Mouse (Mus musculus) myocyte (in vitro differentiated cells): ENCODE data around the gene 1700001P01Rik. TPM values are rescaled to one million over a fixed set of nuclear protein-coding genes. Genes with fewer than 3 reads are reported as not detected.

Experiments
- H3K27me3 ChIP-seq: one replicate; pipeline ENCODE4 v1.6.1; 2011; ENCODE audit not compliant: control insufficient read depth, insufficient read depth, insufficient read length
- H3K36me3 ChIP-seq: one replicate; pipeline ENCODE4 v1.6.1; 2011; ENCODE audit not compliant: control insufficient read depth, insufficient read depth
- H3K4me2 ChIP-seq: one replicate; pipeline ENCODE4 v1.6.1; 2011; ENCODE audit warnings: low read depth, control low read depth
- H3K4me3 ChIP-seq: one replicate; pipeline ENCODE4 v1.5.1; 2011; ENCODE audit warnings: mild to moderate bottlenecking, control low read depth, moderate library complexity
- H3K79me2 ChIP-seq: one replicate; pipeline ENCODE4 v1.6.1; 2011; ENCODE audit not compliant: control insufficient read depth, insufficient read depth
- H3ac ChIP-seq: one replicate; pipeline ENCODE4 v1.6.1; 2011; ENCODE audit not compliant: control insufficient read depth, insufficient read length
- CEBPB ChIP-seq: IDR thresholded peaks from 2 replicates; pipeline ENCODE4 v1.6.1; 2011; ENCODE audit warnings: mild to moderate bottlenecking, moderate library complexity; ENCODE audit not compliant: poor library complexity, insufficient read depth, severe bottlenecking
- E2F4 ChIP-seq: IDR thresholded peaks from one replicate; pipeline ENCODE4 v1.6.1; 2011; ENCODE audit warnings: mild to moderate bottlenecking, control low read depth, moderate library complexity; ENCODE audit not compliant: insufficient read depth
- MAX ChIP-seq: IDR thresholded peaks from one replicate; pipeline ENCODE4 v1.6.1; 2011; ENCODE audit warnings: low read depth, mild to moderate bottlenecking, control low read depth
- MYOD1 ChIP-seq, 3 experiments: IDR thresholded peaks; one replicate each; pipeline ENCODE4 v1.6.1; 2011; ENCODE audit warnings: control low read depth in 2 of 3, low read depth in 2 of 3, mild to moderate bottlenecking in 2 of 3, moderate library complexity in 1 of 3; ENCODE audit not compliant: insufficient read length in 2 of 3, control insufficient read depth in 1 of 3
- MYOG ChIP-seq, 3 experiments: IDR thresholded peaks; one replicate each; pipeline ENCODE4 v1.6.1; 2011; ENCODE audit warnings: control low read depth in 2 of 3, low read depth in 2 of 3, mild to moderate bottlenecking in 2 of 3; ENCODE audit not compliant: insufficient read length in 2 of 3, control insufficient read depth in 1 of 3, insufficient read depth in 1 of 3
- POLR2A ChIP-seq: IDR thresholded peaks from one replicate; pipeline ENCODE4 v1.6.1; 2011; ENCODE audit warnings: low read depth, mild to moderate bottlenecking, control low read depth, moderate library complexity; ENCODE audit not compliant: insufficient read length
- POLR2AphosphoS2 ChIP-seq: IDR thresholded peaks from one replicate; pipeline ENCODE4 v1.6.1; 2011; ENCODE audit warnings: low read depth, control low read depth; ENCODE audit not compliant: insufficient read length
- REST ChIP-seq: IDR thresholded peaks from one replicate; pipeline ENCODE4 v1.6.1; 2011; ENCODE audit warnings: mild to moderate bottlenecking, control low read depth, moderate library complexity; ENCODE audit not compliant: insufficient read depth, insufficient read length
- SRF ChIP-seq: IDR thresholded peaks from one replicate; pipeline ENCODE4 v1.6.1; 2011; ENCODE audit warnings: low read depth; ENCODE audit not compliant: control insufficient read depth, insufficient read length
- TCF12 ChIP-seq: IDR thresholded peaks from one replicate; pipeline ENCODE4 v1.6.1; 2011; ENCODE audit warnings: mild to moderate bottlenecking, control low read depth; ENCODE audit not compliant: poor library complexity, insufficient read depth, severe bottlenecking
- TCF3 ChIP-seq: IDR thresholded peaks from one replicate; pipeline ENCODE4 v1.6.1; 2011; ENCODE audit warnings: low read depth, control low read depth; ENCODE audit not compliant: insufficient read length
- USF1 ChIP-seq: IDR thresholded peaks from one replicate; pipeline ENCODE4 v1.6.1; 2011; ENCODE audit warnings: low read depth, mild to moderate bottlenecking, control low read depth, moderate library complexity
- polyA plus RNA-seq: library from polyadenylated mRNA; unstranded; fragments of >200 nt; fragmentation: generic; extraction: Trizol; gene quantifications from one replicate; pipeline ENCODE4 v1.2.1, GENCODE M21; 2012; ENCODE audit warnings: missing spikeins

Gene 1700001P01Rik
- polyA plus RNA-seq, 1 experiment, result 0.07 TPM

DNA sequence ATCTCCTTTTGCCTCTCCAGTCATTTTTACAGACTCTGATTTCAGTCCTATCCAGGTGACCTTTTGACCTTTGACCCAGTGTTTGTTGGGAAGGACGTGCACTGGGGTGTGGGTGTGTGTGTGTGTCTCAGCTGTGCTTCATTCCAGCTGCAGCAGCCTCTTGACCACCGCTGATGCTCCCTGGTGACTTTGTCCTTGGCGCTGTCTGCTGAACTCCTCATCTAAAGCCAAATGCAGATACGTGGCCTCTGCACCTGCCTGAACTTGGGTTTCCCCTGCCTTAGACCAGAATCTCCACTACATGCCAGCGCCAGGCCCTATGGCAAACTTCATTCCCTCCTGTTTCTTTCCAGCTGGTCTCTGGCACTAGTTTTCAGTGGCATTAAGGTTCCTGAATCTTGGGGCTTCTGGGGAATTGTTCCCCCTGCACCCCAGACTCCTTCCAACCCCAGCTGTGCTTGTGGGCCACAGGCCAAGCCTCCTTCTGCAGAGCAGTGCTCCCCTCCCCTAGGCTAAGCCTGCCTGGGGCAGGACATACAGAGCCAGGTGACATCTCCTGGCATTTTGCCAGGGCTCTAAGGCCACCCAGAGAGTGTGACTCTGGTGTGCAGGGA is 33.0 kb upstream of the 1700001P01Rik start:
- no peak for TF ChIP-seq POLR2A
- peak in 2 of 3 experiments; percentile 38 to 77 for TF ChIP-seq MYOG (IDR thresholded peaks at IDR 0.05; ENCODE audit: control insufficient read depth in 1 of 3, insufficient read depth in 1 of 3, insufficient read length in 2 of 3, low read depth in 2 of 3)
- peak in 2 of 3 experiments; percentile 63 to 68 for TF ChIP-seq MYOD1 (IDR thresholded peaks at IDR 0.05; ENCODE audit: control insufficient read depth in 1 of 3, insufficient read length in 2 of 3, low read depth in 2 of 3)
- Histone ChIP-seq H3K79me2 (peaks cover 90% of the 10 kb centered on the region), H3K36me3 (peaks cover 9% of the 10 kb centered on the region), H3K27me3 (no peaks in the 10 kb centered on the region), H3ac (no peak overlapping the region), H3K4me3 (no peak overlapping the region), H3K4me2 (peak overlapping the region; percentile 38)

DNA sequence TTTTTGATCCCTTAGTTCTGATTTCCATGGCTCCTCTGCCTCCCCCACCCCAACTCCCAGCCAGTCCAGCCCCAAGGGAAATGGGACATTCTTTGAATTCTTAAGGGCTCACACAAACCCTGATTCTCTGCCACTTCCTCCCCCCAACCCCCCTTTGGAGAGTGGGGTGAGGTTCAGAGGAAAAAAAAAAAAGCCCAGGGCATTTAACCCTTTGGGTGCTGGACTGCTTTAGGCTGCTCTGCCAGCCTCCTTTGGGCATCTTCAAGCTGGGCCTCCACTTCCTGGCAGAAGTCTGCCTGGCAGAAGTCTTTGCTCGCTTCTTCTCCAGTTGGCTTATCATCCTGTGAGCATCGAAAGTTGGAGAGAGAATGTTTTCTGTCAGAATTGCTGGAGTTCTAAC is 32.4 kb upstream of the 1700001P01Rik start:
- TF ChIP-seq CEBPB, result no peak
- no peak for TF ChIP-seq POLR2AphosphoS2
- no peak for TF ChIP-seq TCF12
- no peak for TF ChIP-seq REST
- no peak for TF ChIP-seq E2F4
- TF ChIP-seq MAX, result no peak
- no peak for TF ChIP-seq MYOD1 (IDR thresholded peaks at IDR 0.05; ENCODE audit: control insufficient read depth in 1 of 3, insufficient read length in 2 of 3, low read depth in 2 of 3)
- TF ChIP-seq SRF, result no peak
- TF ChIP-seq USF1, result no peak
- no peak for TF ChIP-seq MYOG (IDR thresholded peaks at IDR 0.05; ENCODE audit: control insufficient read depth in 1 of 3, insufficient read depth in 1 of 3, insufficient read length in 2 of 3, low read depth in 2 of 3)
- TF ChIP-seq TCF3, result no peak
- TF ChIP-seq POLR2A, result no peak
- Histone ChIP-seq H3K36me3 (peaks cover 9% of the 10 kb centered on the region), H3K4me3 (no peak overlapping the region), H3K79me2 (peaks cover 91% of the 10 kb centered on the region), H3K4me2 (peak overlapping the region; percentile 38), H3ac (no peak overlapping the region), H3K27me3 (no peaks in the 10 kb centered on the region)

DNA sequence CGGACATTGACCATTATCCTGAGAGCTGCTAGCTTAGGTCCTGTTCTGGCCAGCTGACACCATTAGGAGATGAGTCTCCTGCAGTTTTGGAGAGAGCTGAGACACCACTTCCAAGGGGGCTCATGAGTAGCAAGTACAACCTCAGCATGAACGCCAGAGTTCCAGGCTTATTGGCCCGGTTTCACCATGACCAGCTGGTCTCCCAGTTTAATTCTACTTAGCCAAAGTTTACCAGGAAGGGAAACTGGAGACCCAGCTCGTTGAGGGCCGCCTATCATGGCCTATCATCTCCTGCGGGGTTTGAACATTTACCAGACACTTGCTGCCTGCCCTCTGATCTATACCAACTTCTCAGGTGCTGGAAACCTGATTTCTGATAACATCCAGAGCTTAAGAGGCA is 31.9 kb upstream of the 1700001P01Rik start:
- Histone ChIP-seq H3ac (no peak overlapping the region), H3K79me2 (peaks cover 91% of the 10 kb centered on the region), H3K4me3 (no peak overlapping the region), H3K4me2 (peak overlapping the region; percentile 38), H3K36me3 (peaks cover 9% of the 10 kb centered on the region), H3K27me3 (no peaks in the 10 kb centered on the region)
- TF ChIP-seq CEBPB (no peak), USF1 (no peak), SRF (no peak), REST (no peak), TCF12 (no peak), MAX (no peak)

DNA sequence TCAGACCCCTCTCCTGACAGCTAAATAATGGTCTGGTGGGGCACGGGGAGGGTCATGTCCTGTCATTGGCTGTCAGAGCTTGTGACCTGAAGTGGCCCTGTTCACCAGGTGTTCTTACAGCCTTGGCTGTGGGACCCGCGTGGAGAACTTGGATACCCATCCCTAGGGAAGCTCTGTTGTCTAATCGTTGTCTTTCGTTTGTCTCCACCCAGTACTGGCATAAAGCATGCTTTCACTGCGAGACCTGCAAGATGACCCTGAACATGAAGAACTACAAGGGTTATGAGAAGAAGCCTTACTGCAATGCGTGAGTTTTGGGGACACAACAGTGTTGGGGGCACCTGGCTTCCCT is 30.9 kb upstream of the 1700001P01Rik start:
- Histone ChIP-seq H3K36me3 (peaks cover 9% of the 10 kb centered on the region), H3ac (no peak overlapping the region)
- TF ChIP-seq POLR2AphosphoS2 (no peak), TCF3 (no peak), MYOD1 (IDR thresholded peaks at IDR 0.05; ENCODE audit: control insufficient read depth in 1 of 3, insufficient read length in 2 of 3, low read depth in 2 of 3) (no peak), SRF (no peak), MAX (no peak), REST (no peak), E2F4 (no peak), TCF12 (no peak), MYOG (IDR thresholded peaks at IDR 0.05; ENCODE audit: control insufficient read depth in 1 of 3, insufficient read depth in 1 of 3, insufficient read length in 2 of 3, low read depth in 2 of 3) (no peak), CEBPB (no peak), USF1 (no peak)

DNA sequence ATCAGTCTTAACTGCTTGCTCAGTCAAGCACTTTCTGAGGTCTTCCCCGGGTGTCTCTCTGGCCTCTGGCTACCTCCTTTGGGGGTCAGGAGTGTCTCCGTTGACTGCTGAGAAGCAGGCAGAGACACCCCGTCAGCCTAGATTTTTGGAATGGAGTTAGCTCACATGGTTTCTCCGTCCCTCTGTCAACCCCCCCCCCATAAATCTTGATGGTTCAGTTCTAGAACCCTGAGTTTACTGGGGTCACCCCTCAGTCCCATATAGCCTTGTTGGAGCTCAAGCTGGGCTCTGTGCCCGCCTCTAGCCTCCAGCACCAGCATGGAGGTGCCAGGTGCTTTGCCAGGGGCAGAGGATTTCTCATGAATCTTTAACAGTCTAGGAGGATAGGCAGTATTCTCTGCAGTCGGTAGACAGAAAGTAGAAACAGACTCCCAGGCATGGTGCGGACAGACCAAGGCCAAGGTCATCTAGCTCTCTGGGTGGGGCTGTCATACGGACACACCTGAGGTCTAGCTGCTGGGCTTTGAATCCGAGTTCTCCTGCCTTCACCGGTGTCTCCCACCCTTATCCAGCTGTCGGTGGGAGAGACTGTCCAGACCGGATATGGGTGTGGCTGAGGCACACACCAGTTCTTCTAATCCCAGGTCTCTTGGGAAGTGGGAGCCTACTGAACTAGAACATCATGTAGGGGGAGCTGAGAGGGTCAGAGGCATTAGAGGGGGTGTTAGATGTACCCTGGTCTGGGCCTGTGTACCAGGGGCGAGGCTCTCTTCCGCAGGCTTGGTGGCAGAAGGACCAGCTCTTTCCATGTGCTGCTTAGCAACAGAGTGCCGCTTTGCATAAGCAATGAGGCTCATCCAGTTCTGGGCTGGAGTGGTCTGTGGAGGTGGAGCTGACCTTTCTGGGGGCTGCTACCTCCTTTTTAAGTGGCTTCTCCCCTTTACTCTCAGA is 30.2 kb upstream of the 1700001P01Rik start:
- no peak overlapping the region for H3ac ChIP-seq
- no peaks in the 10 kb centered on the region for H3K27me3 ChIP-seq
- peaks cover 92% of the 10 kb centered on the region for H3K79me2 ChIP-seq
- TF ChIP-seq POLR2A (no peak), TCF12 (no peak), MYOG (IDR thresholded peaks at IDR 0.05; ENCODE audit: control insufficient read depth in 1 of 3, insufficient read depth in 1 of 3, insufficient read length in 2 of 3, low read depth in 2 of 3) (peak in 1 of 3 experiments; percentile 42), SRF (no peak), MYOD1 (IDR thresholded peaks at IDR 0.05; ENCODE audit: control insufficient read depth in 1 of 3, insufficient read length in 2 of 3, low read depth in 2 of 3) (peak in 2 of 3 experiments; percentile 49 to 51), TCF3 (no peak), REST (no peak), MAX (no peak)
- H3K4me2 ChIP-seq, result peak overlapping the region; percentile 81
- peak overlapping the region; percentile 4 for H3K4me3 ChIP-seq
- peaks cover 9% of the 10 kb centered on the region for H3K36me3 ChIP-seq

More for the DNA sequence above, 30.9 kb upstream of the 1700001P01Rik start:
- Histone ChIP-seq H3K79me2 (peaks cover 92% of the 10 kb centered on the region), H3K4me2 (peak overlapping the region; percentile 81), H3K4me3 (peak overlapping the region; percentile 4), H3K27me3 (no peaks in the 10 kb centered on the region)
